Mouse (Mus musculus) heart, embryonic 10.5 days (tissue): ENCODE results near the gene Trim34b. TPM values are rescaled to one million over a fixed set of nuclear protein-coding genes. Genes with fewer than 3 reads are reported as not detected.
"Not testable (repeated sequence)": the region's sequence is repeated elsewhere in the genome, so short reads cannot be mapped to it uniquely, and the experiment has no call there.

Source experiments
- DNase-seq: peaks from one replicate; pipeline ENCODE4 v3.0.0-alpha.2; 2017; ENCODE audit warnings: low spot score
- H3K27ac ChIP-seq: fragments of 300-500 bp; sonication (generic); 2 replicates; pipeline ENCODE4 v1.5.1; 2016; ENCODE audit warnings: mild to moderate bottlenecking
- H3K27me3 ChIP-seq: fragments of 300-500 bp; sonication (generic); 2 replicates; pipeline ENCODE4 v1.6.1; 2016; ENCODE audit warnings: mild to moderate bottlenecking; ENCODE audit not compliant: poor library complexity, insufficient read depth, severe bottlenecking
- H3K36me3 ChIP-seq: fragments of 300-500 bp; sonication (generic); 2 replicates; pipeline ENCODE4 v1.6.1; 2016; ENCODE audit warnings: mild to moderate bottlenecking, moderate library complexity
- H3K4me1 ChIP-seq: fragments of 300-500 bp; sonication (generic); 2 replicates; pipeline ENCODE4 v1.6.1; 2016; ENCODE audit warnings: mild to moderate bottlenecking
- H3K4me3 ChIP-seq: fragments of 300-500 bp; sonication (generic); 2 replicates; pipeline ENCODE4 v1.5.1; 2016; ENCODE audit warnings: mild to moderate bottlenecking, moderate library complexity
- H3K9me3 ChIP-seq: fragments of 300-500 bp; sonication (generic); 2 replicates; pipeline ENCODE4 v1.6.1; 2016; ENCODE audit warnings: mild to moderate bottlenecking, moderate library complexity
- whole genome bisulfite sequencing: fragments of 180-500 bp; shearing (Covaris S2); methylation state at CpG from one replicate; pipeline ENCODE4 v1.1.7; 2016; 5-methylcytosine and 5-hydroxymethylcytosine counted together
- polyA plus RNA-seq: library from polyadenylated mRNA; unstranded; fragments of >200 nt; fragmentation: Nextera tagmentation; extraction: Ambion mirVana; gene quantifications from 2 replicates; pipeline ENCODE4 v1.2.1, GENCODE M21; 2016

Gene Trim34b
- 0.09 TPM in 1 of 2 replicates, not detected in the other for polyA plus RNA-seq

- H3K4me3 ChIP-seq, H3K27me3 ChIP-seq, H3K27ac ChIP-seq, DNase-seq, H3K9me3 ChIP-seq, H3K4me1 ChIP-seq, H3K36me3 ChIP-seq: not testable (repeated sequence)
- 89% methylated on average over 2 of the region's 2 CpGs for WGBS
Measured at GRCm38 (mm10) chr7:104329171-104329570, at the start of gene Trim34b. Gene Trim34b, plus strand, starts transcription at chr7:104329471.

- H3K27me3 ChIP-seq, DNase-seq, H3K27ac ChIP-seq, H3K36me3 ChIP-seq, H3K9me3 ChIP-seq, H3K4me1 ChIP-seq: not testable (repeated sequence)
- H3K4me3 ChIP-seq: peak within 1 kb of the TSS; percentile 38
- 37% methylated on average over 14 of the region's 14 CpGs for WGBS
Measured at GRCm38 (mm10) chr7:104287576-104288443, 41.5 kb upstream of the Trim34b start, which contains the start of gene Trim5. Gene Trim5, minus strand, starts transcription at chr7:104288094.

- no peaks in the 10 kb centered on the region for H3K4me1 ChIP-seq
- no peak overlapping the region for H3K27ac ChIP-seq
- DNase-seq: no peak
- H3K4me3 ChIP-seq: no peak overlapping the region
- WGBS: 90% methylated on average over 1 of the region's 1 CpGs
- no peaks in the 10 kb centered on the region for H3K9me3 ChIP-seq
- no peaks in the 10 kb centered on the region for H3K27me3 ChIP-seq
- no peaks in the 10 kb centered on the region for H3K36me3 ChIP-seq
Measured at GRCm38 (mm10) chr7:104290641-104291040, 38.6 kb upstream of the Trim34b start.

- Histone ChIP-seq H3K4me3 (no peak overlapping the region), H3K36me3 (no peaks in the 10 kb centered on the region), H3K27ac (no peak overlapping the region), H3K9me3 (no peaks in the 10 kb centered on the region), H3K4me1 (no peaks in the 10 kb centered on the region), H3K27me3 (no peaks in the 10 kb centered on the region)
- no peak for DNase-seq
- 81% methylated on average over 5 of the region's 5 CpGs for WGBS
Measured at GRCm38 (mm10) chr7:104291638-104292400, 37.5 kb upstream of the Trim34b start.

GRCm38 (mm10) chr7:104314796-104315353 lies 14.4 kb upstream of the Trim34b start:
- H3K27ac ChIP-seq: peak overlapping the region; percentile 64; the same call in 1 of the 2 replicates
- H3K4me1 ChIP-seq: no peaks in the 10 kb centered on the region
- H3K9me3 ChIP-seq: no peaks in the 10 kb centered on the region
- DNase-seq: peak; percentile 75
- 10% methylated on average over 15 of the region's 15 CpGs for WGBS
- H3K36me3 ChIP-seq: no peaks in the 10 kb centered on the region
- no peaks in the 10 kb centered on the region for H3K27me3 ChIP-seq
- H3K4me3 ChIP-seq: peak overlapping the region; percentile 55

GRCm38 (mm10) chr7:104315369-104316080 lies 13.7 kb upstream of the Trim34b start, which contains the start of gene Trim12a:
Gene Trim12a, minus strand, starts transcription at chr7:104315466.
- not testable (repeated sequence) for H3K9me3 ChIP-seq, H3K4me1 ChIP-seq, H3K36me3 ChIP-seq, DNase-seq, H3K27me3 ChIP-seq
- H3K4me3 ChIP-seq: peak within 1 kb of the TSS; percentile 55
- 18% methylated on average over 4 of the region's 4 CpGs for WGBS
- peak within 1 kb of the TSS; percentile 64; the same call in 1 of the 2 replicates for H3K27ac ChIP-seq

- no peaks in the 10 kb centered on the region for H3K4me1 ChIP-seq
Measured at GRCm38 (mm10) chr7:104322028-104322427, 7.2 kb upstream of the Trim34b start.

GRCm38 (mm10) chr7:104335547-104335946 lies 6.3 kb downstream of the Trim34b start:
- not testable (repeated sequence) for H3K9me3 ChIP-seq, H3K27ac ChIP-seq, DNase-seq, H3K4me1 ChIP-seq, H3K36me3 ChIP-seq, H3K4me3 ChIP-seq, H3K27me3 ChIP-seq
- WGBS: 76% methylated on average over 3 of the region's 3 CpGs

More at GRCm38 (mm10) chr7:104322028-104322427, 7.2 kb upstream of the Trim34b start:
- no peaks in the 10 kb centered on the region for H3K9me3 ChIP-seq
- no peaks in the 10 kb centered on the region for H3K36me3 ChIP-seq
- H3K27me3 ChIP-seq: no peaks in the 10 kb centered on the region
- H3K4me3 ChIP-seq: no peak overlapping the region
- 76% methylated on average over 9 of the region's 9 CpGs for WGBS
- H3K27ac ChIP-seq: no peak overlapping the region
- no peak for DNase-seq

- H3K9me3 ChIP-seq, H3K27ac ChIP-seq, DNase-seq, H3K4me1 ChIP-seq, H3K36me3 ChIP-seq, H3K4me3 ChIP-seq, H3K27me3 ChIP-seq: not testable (repeated sequence)
- WGBS: 75% methylated on average over 4 of the region's 4 CpGs
Measured at GRCm38 (mm10) chr7:104340744-104341143, 11.5 kb downstream of the Trim34b start.

GRCm38 (mm10) chr7:104348043-104348442 lies 18.8 kb downstream of the Trim34b start:
- H3K9me3 ChIP-seq, H3K36me3 ChIP-seq, DNase-seq, H3K4me3 ChIP-seq, H3K4me1 ChIP-seq, H3K27me3 ChIP-seq, H3K27ac ChIP-seq: not testable (repeated sequence)
- 84% methylated on average over 4 of the region's 4 CpGs for WGBS

GRCm38 (mm10) chr7:104352717-104353599 lies 23.7 kb downstream of the Trim34b start, which contains the start of gene Trim12c:
Gene Trim12c, minus strand, starts transcription at chr7:104353362.
- Histone ChIP-seq H3K9me3 (no peaks in the 10 kb centered on the region), H3K27me3 (no peaks in the 10 kb centered on the region), H3K4me3 (peak within 1 kb of the TSS; percentile 58), H3K4me1 (peaks cover 8% of the 10 kb centered on the region; the same call in 1 of the 2 replicates), H3K27ac (peak within 1 kb of the TSS; percentile 69), H3K36me3 (no peaks in the 10 kb centered on the region)
- peak; percentile 92 for DNase-seq
- 5% methylated on average over 14 of the region's 14 CpGs for WGBS
